Mouse (Mus musculus) lung, adult 2 months (tissue): ENCODE measurements around the gene Slc25a17.

ENCODE experiments used
- CTCF ChIP-seq: fragments of 200-500 bp; IDR thresholded peaks from 2 replicates; pipeline ENCODE4 v1.5.1; 2011; ENCODE audit warnings: mild to moderate bottlenecking, low read length, control low read depth; ENCODE audit not compliant: insufficient read depth
- POLR2A ChIP-seq: fragments of 200-500 bp; IDR thresholded peaks from 2 replicates; pipeline ENCODE4 v1.6.1; 2011; ENCODE audit warnings: low read depth, mild to moderate bottlenecking, control low read depth, low read length, borderline replicate concordance; ENCODE audit errors: extremely low read depth

DNA sequence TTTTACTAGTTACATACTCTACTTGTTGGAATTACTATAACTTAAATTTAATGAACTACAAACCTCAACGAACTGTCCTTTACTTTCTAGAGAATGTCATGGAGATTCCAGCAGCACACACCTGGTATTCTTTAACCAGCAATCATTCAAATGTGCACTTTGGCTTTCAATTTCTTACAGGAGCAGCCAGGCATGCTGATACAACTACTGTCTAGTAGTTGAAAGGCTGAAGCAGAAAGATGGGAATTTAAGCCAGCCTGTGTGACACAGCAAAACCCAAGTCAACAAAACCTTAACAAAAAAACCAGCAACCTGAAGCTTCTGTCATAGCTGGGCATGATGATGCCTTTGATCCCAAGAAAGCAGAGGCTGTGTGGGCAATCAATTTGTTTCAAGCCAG is 1.9 kb upstream of the Slc25a17 start:
- TF ChIP-seq POLR2A (no peak), CTCF (no peak)
